Mouse (Mus musculus) kidney, adult 2 months (tissue): ENCODE results near the gene Ano2. TPM values are rescaled to one million over a fixed set of nuclear protein-coding genes. Genes with fewer than 3 reads are reported as not detected.

ENCODE experiments used
- DNase-seq: peaks from one replicate; pipeline ENCODE4 v3.0.0; 2021
- H3K27ac ChIP-seq: fragments of 200-500 bp; 2 replicates; pipeline ENCODE4 v1.5.1; 2012; ENCODE audit warnings: low read depth, low read length, control low read depth, inconsistent platforms; ENCODE audit not compliant: insufficient read depth
- H3K27me3 ChIP-seq: fragments of 200-500 bp; replicated peaks from 2 replicates; pipeline ENCODE4 v1.6.1; 2012; ENCODE audit warnings: mild to moderate bottlenecking, moderate library complexity, low read length, inconsistent platforms; ENCODE audit not compliant: control insufficient read depth, insufficient read depth
- H3K36me3 ChIP-seq: fragments of 200-500 bp; 2 replicates; pipeline ENCODE4 v1.6.1; 2012; ENCODE audit warnings: mild to moderate bottlenecking, moderate library complexity, low read length, inconsistent platforms; ENCODE audit not compliant: control insufficient read depth, insufficient read depth
- H3K4me1 ChIP-seq: fragments of 200-500 bp; 2 replicates; pipeline ENCODE4 v1.6.1; 2011; ENCODE audit warnings: low read length; ENCODE audit not compliant: control insufficient read depth, insufficient read depth
- H3K4me3 ChIP-seq: fragments of 200-500 bp; 2 replicates; pipeline ENCODE4 v1.5.1; 2011; ENCODE audit warnings: mild to moderate bottlenecking, low read depth, low read length, control low read depth; ENCODE audit not compliant: insufficient read depth
- CTCF ChIP-seq: fragments of 200-500 bp; conservative IDR thresholded peaks from 2 replicates; pipeline ENCODE4 v1.5.1; 2011; ENCODE audit warnings: low read depth, mild to moderate bottlenecking, control low read depth, low read length, moderate library complexity, mixed read lengths; ENCODE audit not compliant: insufficient read depth, insufficient read length
- POLR2A ChIP-seq: fragments of 200-500 bp; IDR thresholded peaks from one replicate; pipeline ENCODE4 v1.6.1; 2011; ENCODE audit warnings: low read depth, low read length, control low read depth
- WGBS: fragments of 180-500 bp; shearing (Covaris S2); methylation state at CpG from one replicate; pipeline ENCODE4 v1.1.7; 2018; 5-methylcytosine and 5-hydroxymethylcytosine counted together
- polyA plus RNA-seq: library from polyadenylated mRNA; depleted of rRNA; stranded (reverse); fragments of >200 nt; gene quantifications from 2 replicates; pipeline ENCODE4 v1.2.3, GENCODE M21; 2012

Ano2 gene
- polyA plus RNA-seq, 1 experiment, result 0.08 TPM

DNA sequence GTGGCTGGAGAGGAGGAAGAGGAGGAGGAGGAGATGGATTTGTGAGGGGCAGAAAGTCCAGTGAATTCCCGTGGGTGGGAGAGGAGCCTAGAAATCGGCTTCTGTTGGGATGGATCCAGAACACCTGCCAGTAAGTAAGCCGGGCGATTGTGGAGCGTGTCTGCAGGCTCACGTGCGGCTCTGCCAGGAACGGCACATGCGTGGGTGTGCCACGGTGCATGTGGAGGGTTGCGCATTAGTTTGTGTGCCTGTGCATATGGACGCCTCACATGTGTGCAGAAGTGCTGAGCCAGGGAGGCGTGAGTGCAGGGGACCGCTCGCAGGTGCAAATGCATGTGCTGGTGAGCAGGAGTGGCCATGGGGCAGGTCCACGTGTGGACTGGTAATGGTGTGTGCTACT is 21.0 kb downstream of the Ano2 start:
- DNase-seq, result no peak
- Histone ChIP-seq H3K4me1 (no peaks in the 10 kb centered on the region), H3K36me3 (no peaks in the 10 kb centered on the region), H3K27me3 (no peaks in the 10 kb centered on the region), H3K4me3 (no peak overlapping the region), H3K27ac (no peak overlapping the region)
- TF ChIP-seq POLR2A (no peak), CTCF (no peak)
- WGBS, result 73% methylated on average over 16 of the region's 16 CpGs

DNA sequence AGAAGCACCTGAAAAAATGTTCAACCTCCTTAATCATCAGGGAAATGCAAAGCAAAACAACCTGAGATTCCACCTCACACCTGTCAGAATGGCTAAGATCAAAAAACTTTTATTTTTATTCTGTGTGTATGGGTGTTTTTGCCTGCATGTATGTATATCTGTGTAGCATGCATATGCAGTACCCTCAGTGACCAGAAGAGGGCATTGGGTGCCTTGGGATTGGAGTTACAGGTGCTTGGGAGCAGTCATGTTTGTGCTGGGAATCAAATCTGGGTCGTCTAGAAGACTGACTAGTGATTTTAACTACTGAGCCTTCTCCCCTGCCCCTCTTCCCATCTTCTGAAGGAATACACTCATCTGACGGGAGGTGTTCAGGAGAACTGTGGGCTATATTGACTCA is 36.2 kb downstream of the Ano2 start:
- WGBS, result 86% methylated on average over 2 of the region's 2 CpGs
- Histone ChIP-seq H3K27me3 (no peaks in the 10 kb centered on the region), H3K36me3 (no peaks in the 10 kb centered on the region), H3K27ac (no peak overlapping the region), H3K4me1 (no peaks in the 10 kb centered on the region), H3K4me3 (no peak overlapping the region)
- no peak for DNase-seq
- TF ChIP-seq CTCF (0 out of 2 replicates have a peak, but pooled peaks have one; percentile 7), POLR2A (no peak)

DNA sequence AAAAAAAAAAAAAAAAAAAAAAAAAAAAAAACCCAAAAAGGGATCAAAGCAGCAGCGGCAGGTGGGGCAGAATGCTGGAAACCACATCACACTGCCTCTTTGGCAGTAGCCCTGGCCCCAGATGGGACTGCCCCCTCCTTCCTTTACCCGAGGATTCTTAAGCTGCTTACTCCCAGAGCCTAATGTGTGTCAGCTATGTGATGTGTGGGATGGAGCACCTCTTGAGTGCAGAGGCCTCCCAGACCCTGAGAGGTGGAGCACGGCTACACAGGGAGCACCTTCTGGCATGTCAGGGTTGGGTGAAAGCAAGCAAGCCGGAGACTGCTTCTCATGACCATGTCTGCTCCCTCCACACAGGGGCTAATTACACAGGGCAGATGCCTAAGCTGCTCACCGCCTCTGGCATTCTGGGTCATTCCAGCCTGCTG is 37.3 kb downstream of the Ano2 start:
- no peaks in the 10 kb centered on the region for H3K4me1 ChIP-seq
- no peaks in the 10 kb centered on the region for H3K36me3 ChIP-seq
- WGBS, result 65% methylated on average over 5 of the region's 5 CpGs
- no peak overlapping the region for H3K4me3 ChIP-seq
- H3K27ac ChIP-seq, result no peak overlapping the region
- no peak for TF ChIP-seq POLR2A
- TF ChIP-seq CTCF, result no peak
- no peak for DNase-seq
- H3K27me3 ChIP-seq, result no peaks in the 10 kb centered on the region

DNA sequence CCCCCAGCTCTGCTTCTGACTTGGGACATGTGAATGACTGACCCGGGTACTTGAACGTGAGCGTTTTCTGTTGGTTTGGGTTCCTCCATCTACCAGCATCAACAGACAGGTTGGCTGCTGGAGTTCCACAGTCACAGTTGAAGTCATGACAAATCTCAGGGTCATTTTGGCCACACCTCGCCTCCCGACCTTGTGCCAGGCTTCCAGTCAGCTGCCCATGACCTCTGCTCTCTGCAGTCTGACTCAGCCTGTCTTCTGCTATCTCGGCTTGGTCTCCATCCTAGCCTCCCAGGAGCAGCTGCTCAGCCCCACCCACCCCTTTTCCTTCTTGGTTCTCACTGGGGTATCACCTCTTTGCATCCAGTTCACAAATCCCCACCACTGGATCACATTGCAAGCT is 39.3 kb downstream of the Ano2 start:
- H3K4me1 ChIP-seq, result no peaks in the 10 kb centered on the region
- no peak overlapping the region for H3K4me3 ChIP-seq
- H3K36me3 ChIP-seq, result no peaks in the 10 kb centered on the region
- H3K27me3 ChIP-seq, result no peaks in the 10 kb centered on the region
- TF ChIP-seq CTCF (no peak), POLR2A (no peak)
- WGBS, result 76% methylated on average over 6 of the region's 6 CpGs
- no peak for DNase-seq
- H3K27ac ChIP-seq, result no peak overlapping the region

DNA sequence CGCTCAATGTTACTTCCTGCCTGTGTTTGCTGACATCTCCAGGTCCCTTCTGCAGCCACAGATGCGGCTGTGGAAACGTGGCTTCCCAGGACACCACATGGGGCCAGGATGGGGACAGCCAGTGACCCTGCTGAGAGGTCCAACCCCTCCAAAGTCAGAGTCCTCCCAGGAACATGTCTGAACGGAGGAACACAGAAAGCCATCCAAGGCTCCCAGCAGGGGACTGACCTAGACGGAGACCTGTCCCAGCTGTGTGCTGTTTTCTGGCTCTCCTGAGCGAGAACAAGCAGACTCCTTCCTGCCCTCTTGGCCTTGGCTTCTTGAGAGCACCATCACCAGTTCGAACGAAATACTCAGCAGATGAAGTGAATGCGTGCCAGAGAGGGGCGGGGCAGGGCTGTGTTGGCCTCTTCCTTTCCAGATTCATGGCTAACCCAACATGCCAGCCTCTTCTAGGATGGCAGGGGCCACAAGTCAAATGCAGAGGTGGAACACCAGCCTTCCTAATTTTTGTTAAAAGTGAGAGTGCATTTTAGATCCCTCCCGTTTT is 39.8 kb downstream of the Ano2 start:
- H3K36me3 ChIP-seq, result no peaks in the 10 kb centered on the region
- TF ChIP-seq POLR2A (no peak), CTCF (no peak)
- WGBS, result 60% methylated on average over 11 of the region's 11 CpGs

DNA sequence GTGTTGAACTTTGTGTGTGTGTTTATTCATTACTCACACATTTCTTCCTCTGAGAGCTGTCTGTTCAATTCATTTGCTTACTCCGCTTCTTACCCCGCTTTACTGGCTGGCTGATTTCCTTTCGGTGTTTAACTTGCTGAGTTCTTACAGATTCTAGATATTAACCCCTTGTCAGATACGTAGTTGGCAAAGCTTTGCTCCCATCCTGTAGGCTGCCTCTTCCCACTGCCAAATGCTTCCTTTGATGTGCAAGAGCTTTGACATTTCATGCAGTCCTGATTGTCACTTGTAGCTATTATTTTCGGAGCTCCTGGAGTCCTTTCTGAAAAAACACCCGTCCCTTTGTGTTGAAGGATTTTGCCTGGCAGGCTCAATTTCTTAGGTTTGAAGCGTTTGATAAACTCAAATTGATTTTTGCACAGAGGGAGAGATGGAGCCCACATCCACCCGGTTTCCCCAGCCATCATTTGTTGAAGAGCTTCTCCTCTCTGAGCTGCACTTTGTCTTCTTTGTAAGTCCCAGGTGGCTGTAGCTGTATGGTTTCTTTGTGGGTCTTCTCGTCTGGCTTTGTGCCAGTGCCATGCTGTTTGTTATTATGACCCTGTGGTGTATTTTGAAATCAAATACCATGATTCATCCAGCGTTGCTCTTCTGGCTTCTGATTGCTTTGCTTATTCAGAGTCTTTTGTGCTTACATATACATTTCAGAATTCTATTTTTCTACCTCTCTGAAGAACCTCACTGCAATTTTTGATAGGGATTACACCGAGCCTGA is 47.5 kb downstream of the Ano2 start:
- 53% methylated on average over 11 of the region's 11 CpGs for WGBS
- H3K4me1 ChIP-seq, result no peaks in the 10 kb centered on the region
- no peaks in the 10 kb centered on the region for H3K36me3 ChIP-seq
- H3K27me3 ChIP-seq, result no peaks in the 10 kb centered on the region
- H3K27ac ChIP-seq, result no peak overlapping the region
- H3K4me3 ChIP-seq, result no peak overlapping the region
- DNase-seq, result no peak
- no peak for TF ChIP-seq POLR2A
- no peak for TF ChIP-seq CTCF

More for the DNA sequence above, 39.8 kb downstream of the Ano2 start:
- no peaks in the 10 kb centered on the region for H3K4me1 ChIP-seq
- no peak overlapping the region for H3K27ac ChIP-seq
- no peak for DNase-seq
- H3K4me3 ChIP-seq, result no peak overlapping the region
- no peaks in the 10 kb centered on the region for H3K27me3 ChIP-seq
